Mouse (Mus musculus) heart, postnatal 0 days (tissue): ENCODE measurements around the gene Cxcl14.

Experiments used
- CTCF ChIP-seq: IDR thresholded peaks from 2 replicates; pipeline ENCODE4 v1.5.1; 2016; ENCODE audit warnings: antibody characterized with exemption, control low read depth, low read depth
- EP300 ChIP-seq: IDR thresholded peaks from 2 replicates; pipeline ENCODE4 v1.6.1; 2016; ENCODE audit warnings: antibody characterized with exemption, low read depth

DNA sequence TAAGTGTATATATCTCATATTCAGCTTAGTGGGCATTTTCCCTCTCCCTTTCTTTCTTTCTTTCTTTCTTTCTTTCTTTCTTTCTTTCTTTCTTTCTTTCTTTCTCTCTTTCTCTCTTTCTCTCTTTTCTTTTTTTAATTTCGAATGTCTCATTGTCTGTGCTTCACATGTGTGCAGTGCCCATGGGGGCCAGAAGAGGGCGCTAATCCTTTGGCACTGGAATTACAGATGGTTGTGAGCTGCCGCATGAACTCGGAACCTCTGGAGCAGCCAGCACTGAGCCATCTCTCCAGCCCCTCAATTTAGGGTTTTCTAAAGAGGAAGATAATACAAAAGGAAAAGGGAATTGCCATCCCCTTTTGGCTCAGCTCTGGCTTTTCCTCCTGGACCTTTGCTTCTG, 29.0 kb downstream of the Cxcl14 start:
- peak; percentile 13 for TF ChIP-seq CTCF
- TF ChIP-seq EP300, result no peak
